Mouse (Mus musculus): ENCODE measurements around the gene Hist1h3e. TPM values are rescaled to one million over a fixed set of nuclear protein-coding genes. Genes with fewer than 3 reads are reported as not detected.
"Not testable (repeated sequence)": the region's sequence is repeated elsewhere in the genome, so short reads cannot be mapped to it uniquely, and the experiment has no call there.

Hist1h3e gene
- 1.5 and 3.2 TPM in 2 replicates for polyA plus RNA-seq (2012; rRNA removed)

DNA sequence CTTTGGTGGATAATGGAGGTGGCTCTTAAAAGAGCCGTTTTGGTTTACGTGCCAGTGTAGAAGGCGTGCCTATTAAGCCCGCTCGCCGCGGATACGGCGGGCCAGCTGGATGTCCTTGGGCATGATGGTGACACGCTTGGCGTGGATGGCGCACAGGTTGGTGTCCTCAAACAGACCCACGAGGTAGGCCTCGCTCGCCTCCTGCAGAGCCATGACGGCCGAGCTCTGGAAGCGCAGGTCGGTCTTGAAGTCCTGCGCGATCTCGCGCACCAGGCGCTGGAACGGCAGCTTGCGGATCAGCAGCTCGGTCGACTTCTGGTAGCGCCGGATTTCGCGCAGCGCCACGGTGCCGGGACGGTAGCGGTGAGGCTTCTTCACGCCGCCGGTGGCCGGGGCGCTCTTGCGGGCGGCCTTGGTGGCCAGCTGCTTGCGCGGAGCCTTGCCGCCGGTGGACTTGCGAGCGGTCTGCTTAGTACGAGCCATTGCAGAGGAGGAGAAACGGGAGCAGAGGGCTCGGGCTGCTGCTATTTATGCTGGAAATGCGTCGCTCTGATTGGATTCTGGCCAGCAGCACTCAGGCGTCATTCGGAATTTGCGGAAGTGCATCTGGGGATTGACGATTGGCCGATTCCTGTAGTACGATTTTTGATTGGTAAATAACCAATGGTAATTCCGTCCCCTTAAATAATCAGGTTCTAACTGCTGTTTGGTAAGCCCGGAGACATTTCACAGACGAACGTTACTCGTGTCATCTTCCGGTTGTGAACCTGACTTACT, at the start of gene Hist1h3e:
TSS of gene Hist1h3e (minus strand) at position 487 of the 777 bp plus-strand sequence.
- Histone ChIP-seq H3K27ac (ENCODE audit: insufficient read depth, low read length) (peak within 1 kb of the TSS; percentile 87), H3K4me3 (replicated peaks; ENCODE audit: insufficient read depth, low read depth, low read length) (peak within 1 kb of the TSS; percentile 58)
- DNase-seq, result peak; percentile 93 to 94
- under 1% methylated on average over 49 of the region's 67 CpGs for WGBS
- TF ChIP-seq POLR2A (IDR thresholded peaks at IDR 0.05; ENCODE audit: borderline replicate concordance, insufficient read depth, low read length), result peak; percentile 82
- not testable (repeated sequence) for H3K27me3 ChIP-seq (ENCODE audit: control insufficient read depth, insufficient read depth, low read length); H3K4me1 ChIP-seq (ENCODE audit: control insufficient read depth, insufficient read depth, low read length)

GRCm38 (mm10) chr13:23611638-23612037, 49.5 kb upstream of the Hist1h3e start:
- no peak for DNase-seq
- Histone ChIP-seq H3K4me3 (replicated peaks; ENCODE audit: insufficient read depth, low read depth, low read length) (no peak overlapping the region), H3K27me3 (ENCODE audit: control insufficient read depth, insufficient read depth, low read length) (no peaks in the 10 kb centered on the region), H3K27ac (ENCODE audit: insufficient read depth, low read length) (no peak overlapping the region), H3K4me1 (ENCODE audit: control insufficient read depth, insufficient read depth, low read length) (no peaks in the 10 kb centered on the region)
- no peak for TF ChIP-seq POLR2A (IDR thresholded peaks at IDR 0.05; ENCODE audit: borderline replicate concordance, insufficient read depth, low read length)
- TF ChIP-seq CTCF (IDR thresholded peaks at IDR 0.05; ENCODE audit: borderline replicate concordance, insufficient read depth, low read depth, low read length), result no peak
- 84% methylated on average over 3 of the region's 3 CpGs for WGBS

GRCm38 (mm10) chr13:23610393-23610792, 48.2 kb upstream of the Hist1h3e start:
- Histone ChIP-seq H3K27ac (ENCODE audit: insufficient read depth, low read length) (no peak overlapping the region), H3K4me3 (replicated peaks; ENCODE audit: insufficient read depth, low read depth, low read length) (no peak overlapping the region), H3K27me3 (ENCODE audit: control insufficient read depth, insufficient read depth, low read length) (no peaks in the 10 kb centered on the region), H3K4me1 (ENCODE audit: control insufficient read depth, insufficient read depth, low read length) (no peaks in the 10 kb centered on the region)
- 73% methylated on average over 2 of the region's 2 CpGs for WGBS
- no peak for TF ChIP-seq CTCF (IDR thresholded peaks at IDR 0.05; ENCODE audit: borderline replicate concordance, insufficient read depth, low read depth, low read length)
- no peak for TF ChIP-seq POLR2A (IDR thresholded peaks at IDR 0.05; ENCODE audit: borderline replicate concordance, insufficient read depth, low read length)
- DNase-seq, result no peak

- no peak for DNase-seq
Measured at GRCm38 (mm10) chr13:23609844-23610243, 47.7 kb upstream of the Hist1h3e start.

DNA sequence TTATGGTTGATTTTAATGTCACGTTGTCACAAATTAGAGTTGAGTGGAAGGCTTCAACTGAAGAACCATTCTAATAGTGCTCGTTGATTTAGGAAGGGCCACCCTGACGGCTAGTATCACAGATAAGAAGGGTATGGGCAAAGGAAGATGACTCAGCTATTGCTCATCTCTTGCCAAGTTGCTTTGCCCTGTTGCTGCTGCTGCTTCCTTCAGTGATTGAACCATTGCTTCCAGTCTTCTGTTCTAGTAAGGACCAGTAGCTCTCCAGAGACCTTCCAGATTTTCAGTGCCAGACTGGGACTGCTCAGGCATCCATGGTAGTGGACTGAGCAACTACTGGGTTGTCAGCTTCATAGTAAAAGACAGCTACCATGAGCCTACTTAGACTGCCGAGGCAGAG, 47.0 kb upstream of the Hist1h3e start:
- Histone ChIP-seq H3K27ac (ENCODE audit: insufficient read depth, low read length) (no peak overlapping the region), H3K4me1 (ENCODE audit: control insufficient read depth, insufficient read depth, low read length) (no peaks in the 10 kb centered on the region), H3K4me3 (replicated peaks; ENCODE audit: insufficient read depth, low read depth, low read length) (no peak overlapping the region), H3K27me3 (ENCODE audit: control insufficient read depth, insufficient read depth, low read length) (no peaks in the 10 kb centered on the region)
- WGBS, result 91% methylated on average over 4 of the region's 4 CpGs
- no peak for DNase-seq
- no peak for TF ChIP-seq CTCF (IDR thresholded peaks at IDR 0.05; ENCODE audit: borderline replicate concordance, insufficient read depth, low read depth, low read length)
- TF ChIP-seq POLR2A (IDR thresholded peaks at IDR 0.05; ENCODE audit: borderline replicate concordance, insufficient read depth, low read length), result no peak

More at GRCm38 (mm10) chr13:23609844-23610243, 47.7 kb upstream of the Hist1h3e start:
- Histone ChIP-seq H3K27me3 (ENCODE audit: control insufficient read depth, insufficient read depth, low read length) (no peaks in the 10 kb centered on the region), H3K4me3 (replicated peaks; ENCODE audit: insufficient read depth, low read depth, low read length) (no peak overlapping the region), H3K4me1 (ENCODE audit: control insufficient read depth, insufficient read depth, low read length) (no peaks in the 10 kb centered on the region), H3K27ac (ENCODE audit: insufficient read depth, low read length) (no peak overlapping the region)
- no peak for TF ChIP-seq CTCF (IDR thresholded peaks at IDR 0.05; ENCODE audit: borderline replicate concordance, insufficient read depth, low read depth, low read length)
- no peak for TF ChIP-seq POLR2A (IDR thresholded peaks at IDR 0.05; ENCODE audit: borderline replicate concordance, insufficient read depth, low read length)

DNA sequence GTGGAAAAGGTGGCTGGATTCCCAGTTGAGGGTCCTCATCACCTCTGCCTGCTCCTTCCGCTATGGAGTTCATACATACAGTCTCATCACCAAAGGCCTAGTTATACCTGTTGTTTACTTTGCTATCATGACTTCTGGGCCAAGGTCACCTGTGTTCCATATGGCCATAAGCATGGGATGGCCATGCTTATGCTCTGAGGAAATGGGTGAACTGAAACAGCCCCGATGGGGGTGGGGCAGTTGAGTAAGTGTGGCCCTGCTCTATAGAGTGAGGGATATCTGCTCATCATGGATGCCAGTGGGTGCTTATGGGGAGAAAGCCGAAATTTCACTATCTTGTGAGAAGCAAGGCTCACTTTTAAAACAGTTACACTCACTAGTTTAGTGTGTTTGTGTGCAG, 42.9 kb upstream of the Hist1h3e start:
- 87% methylated on average over 3 of the region's 3 CpGs for WGBS
- no peak for DNase-seq
- TF ChIP-seq CTCF (IDR thresholded peaks at IDR 0.05; ENCODE audit: borderline replicate concordance, insufficient read depth, low read depth, low read length), result no peak
- no peak for TF ChIP-seq POLR2A (IDR thresholded peaks at IDR 0.05; ENCODE audit: borderline replicate concordance, insufficient read depth, low read length)
- H3K27me3 ChIP-seq (ENCODE audit: control insufficient read depth, insufficient read depth, low read length), result no peaks in the 10 kb centered on the region
- no peaks in the 10 kb centered on the region for H3K4me1 ChIP-seq (ENCODE audit: control insufficient read depth, insufficient read depth, low read length)
- no peak overlapping the region for H3K27ac ChIP-seq (ENCODE audit: insufficient read depth, low read length)
- H3K4me3 ChIP-seq (replicated peaks; ENCODE audit: insufficient read depth, low read depth, low read length), result no peak overlapping the region

DNA sequence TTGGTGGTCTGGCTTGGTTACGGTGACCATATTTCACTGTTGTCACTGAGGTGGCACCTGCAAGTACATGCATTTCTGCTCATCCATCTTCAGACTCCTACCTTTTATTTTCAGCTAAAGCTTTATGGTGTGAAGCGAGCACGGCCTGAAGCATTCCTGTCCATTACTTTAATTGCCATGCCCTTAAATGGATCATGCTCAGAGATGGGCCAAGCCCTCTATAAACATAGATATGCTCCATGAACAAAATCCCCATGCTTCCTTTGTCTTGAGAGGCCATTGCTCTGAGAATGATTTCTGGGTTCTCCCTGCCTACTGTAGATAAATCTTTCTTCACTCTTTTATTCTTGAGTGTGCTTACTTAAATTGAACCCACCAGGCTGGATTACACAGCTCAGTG, 42.3 kb upstream of the Hist1h3e start:
- Histone ChIP-seq H3K27ac (ENCODE audit: insufficient read depth, low read length) (no peak overlapping the region), H3K27me3 (ENCODE audit: control insufficient read depth, insufficient read depth, low read length) (no peaks in the 10 kb centered on the region), H3K4me3 (replicated peaks; ENCODE audit: insufficient read depth, low read depth, low read length) (no peak overlapping the region), H3K4me1 (ENCODE audit: control insufficient read depth, insufficient read depth, low read length) (no peaks in the 10 kb centered on the region)
- DNase-seq, result no peak
- TF ChIP-seq CTCF (IDR thresholded peaks at IDR 0.05; ENCODE audit: borderline replicate concordance, insufficient read depth, low read depth, low read length) (no peak), POLR2A (IDR thresholded peaks at IDR 0.05; ENCODE audit: borderline replicate concordance, insufficient read depth, low read length) (no peak)
- WGBS, result 96% methylated on average over 3 of the region's 3 CpGs

- no peak for DNase-seq
- Histone ChIP-seq H3K27ac (ENCODE audit: insufficient read depth, low read length) (no peak overlapping the region), H3K4me1 (ENCODE audit: control insufficient read depth, insufficient read depth, low read length) (no peaks in the 10 kb centered on the region), H3K4me3 (replicated peaks; ENCODE audit: insufficient read depth, low read depth, low read length) (no peak overlapping the region), H3K27me3 (ENCODE audit: control insufficient read depth, insufficient read depth, low read length) (no peaks in the 10 kb centered on the region)
- WGBS, result 85% methylated on average over 7 of the region's 7 CpGs
- TF ChIP-seq POLR2A (IDR thresholded peaks at IDR 0.05; ENCODE audit: borderline replicate concordance, insufficient read depth, low read length), result no peak
- no peak for TF ChIP-seq CTCF (IDR thresholded peaks at IDR 0.05; ENCODE audit: borderline replicate concordance, insufficient read depth, low read depth, low read length)
Measured at GRCm38 (mm10) chr13:23603182-23603699, 41.1 kb upstream of the Hist1h3e start.
